Mouse (Mus musculus) left cerebral cortex, postnatal 10 days (tissue): Measurements from ENCODE around the gene Stac3. TPM values are rescaled to one million over a fixed set of nuclear protein-coding genes. Genes with fewer than 3 reads are reported as not detected.

Experiments used
- DNase-seq, 2 experiments: peaks; one replicate each; pipeline ENCODE4 v3.0.0; 2021 to 2022; ENCODE audit warnings: low spot score in 2 of 2, mixed read lengths in 1 of 2; ENCODE audit errors: extremely low spot score in 1 of 2
- intact Hi-C: fragments of 180-260 bp; cut with DNase I; formaldehyde crosslinking; loops from one replicate; pipeline ENCODE4 v1.15.1; 2025
- total RNA-seq, 2 experiments: library from RNA; stranded (reverse); gene quantifications; 2 replicates each; pipeline ENCODE4 v1.2.3; 2021

The Stac3 gene
- total RNA-seq, 2 experiments from 2014 or later, result 4.1 to 7.5 TPM

- intact Hi-C loops, result no loop called here
- DNase-seq, result no peak
Measured at GRCm38 (mm10) chr10:127543916-127544315, 42.4 kb downstream of the Stac3 start.

- DNase-seq, result no peak
- intact Hi-C loops, result no loop called here
Measured at GRCm38 (mm10) chr10:127544375-127544774, 42.9 kb downstream of the Stac3 start.

GRCm38 (mm10) chr10:127546505-127546904, 45.0 kb downstream of the Stac3 start:
- no peak for DNase-seq
- intact Hi-C loops, result no loop called here

- intact Hi-C loops, result no loop called here
- DNase-seq, result no peak
Measured at GRCm38 (mm10) chr10:127548236-127548635, 46.8 kb downstream of the Stac3 start.

GRCm38 (mm10) chr10:127549892-127550291, 48.4 kb downstream of the Stac3 start:
- intact Hi-C loops, result no loop called here
- DNase-seq, result no peak

- intact Hi-C loops, result no loop called here
- no peak for DNase-seq
Measured at GRCm38 (mm10) chr10:127555703-127556102, 54.2 kb downstream of the Stac3 start.

- intact Hi-C loops, result no loop called here
- no peak for DNase-seq
Measured at GRCm38 (mm10) chr10:127557397-127557796, 55.9 kb downstream of the Stac3 start.

Other genes starting within 250 kb of the Stac3 start
- 100 to 1,000 TPM; 468 to 479 TPM for gene Kif5a, start 238.3 kb upstream of the Stac3 start, total RNA-seq
- gene Dctn2, start 235.3 kb upstream of the Stac3 start, total RNA-seq, result 100 to 1,000 TPM; 322 to 330 TPM
- 10 to 100 TPM; 37.4 to 45.5 TPM for gene Mbd6, start 212.7 kb upstream of the Stac3 start, total RNA-seq
- gene Mars, start 189.9 kb upstream of the Stac3 start, total RNA-seq, result 10 to 100 TPM; 59.1 to 62.0 TPM
- under 1 TPM; 0.92 to 0.93 TPM for gene Arhgap9, start 179.7 kb upstream of the Stac3 start, total RNA-seq
- 1 to 10 TPM; 1.5 to 1.7 TPM for gene Gli1, start 159.7 kb upstream of the Stac3 start, total RNA-seq
- under 1 TPM in 1 of 2 experiments, not detected in 1; 0.08 TPM for gene Inhbe, start 147.3 kb upstream of the Stac3 start, total RNA-seq
- not detected for gene Inhbc, start 131.3 kb upstream of the Stac3 start, total RNA-seq
- 100 to 1,000 TPM; 288 to 322 TPM for gene R3hdm2, start 121.4 kb upstream of the Stac3 start, total RNA-seq
- 1 to 10 TPM; 6.0 to 7.0 TPM for gene Ndufa4l2, start 13.3 kb downstream of the Stac3 start, total RNA-seq
- 10 to 100 TPM; 28.3 to 32.8 TPM for gene Shmt2, start 20.8 kb downstream of the Stac3 start, total RNA-seq
- gene Nxph4, start 32.9 kb downstream of the Stac3 start, total RNA-seq, result 1 to 10 TPM; 5.8 to 8.5 TPM
- 100 to 1,000 TPM; 264 to 283 TPM for gene Lrp1, start 119.5 kb downstream of the Stac3 start, total RNA-seq
- gene Stat6, start 141.3 kb downstream of the Stac3 start, total RNA-seq, result 10 to 100 TPM in 1 of 2 experiments, 1 to 10 TPM in 1; 9.4 to 10.2 TPM
- gene Nemp1, start 165.2 kb downstream of the Stac3 start, total RNA-seq, result 1 to 10 TPM; 3.4 to 4.4 TPM
- 10 to 100 TPM; 28.5 to 32.1 TPM for gene Nab2, start 166.9 kb downstream of the Stac3 start, total RNA-seq
- gene Myo1a, start 203.5 kb downstream of the Stac3 start, total RNA-seq, result under 1 TPM; 0.28 TPM
- 10 to 100 TPM; 14.5 to 17.8 TPM for gene Tac2, start 222.8 kb downstream of the Stac3 start, total RNA-seq
- gene Zbtb39, start 237.9 kb downstream of the Stac3 start, total RNA-seq, result 1 to 10 TPM; 8.8 to 10.0 TPM